Mouse (Mus musculus): ENCODE measurements around the gene Cnn2.

The Cnn2 gene

GRCm38 (mm10) chr10:79969124-79969568 lies 19.2 kb upstream of the Cnn2 start:
- DNase-seq (ENCODE audit: inconsistent ontology term), result peak; percentile 59

GRCm38 (mm10) chr10:79970415-79971182 lies 17.8 kb upstream of the Cnn2 start, which contains the start of gene Grin3b:
Grin3b (plus strand) TSS chr10:79970715.
- DNase-seq (ENCODE audit: inconsistent ontology term), result no peak

- DNase-seq (ENCODE audit: inconsistent ontology term), result no peak
Measured at GRCm38 (mm10) chr10:79971183-79971497, 17.2 kb upstream of the Cnn2 start.

GRCm38 (mm10) chr10:79972831-79973230 lies 15.6 kb upstream of the Cnn2 start:
- DNase-seq (ENCODE audit: inconsistent ontology term), result no peak

GRCm38 (mm10) chr10:79974087-79974486 lies 14.3 kb upstream of the Cnn2 start:
- DNase-seq (ENCODE audit: inconsistent ontology term), result no peak

- DNase-seq (ENCODE audit: inconsistent ontology term), result no peak
Measured at GRCm38 (mm10) chr10:79974668-79975067, 13.7 kb upstream of the Cnn2 start.

- DNase-seq (ENCODE audit: inconsistent ontology term), result no peak
Measured at GRCm38 (mm10) chr10:79976071-79976721, 12.2 kb upstream of the Cnn2 start.

GRCm38 (mm10) chr10:79976722-79977107 lies 11.7 kb upstream of the Cnn2 start:
- no peak for DNase-seq (ENCODE audit: inconsistent ontology term)

GRCm38 (mm10) chr10:79977324-79977723 lies 11.1 kb upstream of the Cnn2 start:
- DNase-seq (ENCODE audit: inconsistent ontology term), result no peak

GRCm38 (mm10) chr10:79978061-79978460 lies 10.3 kb upstream of the Cnn2 start:
- no peak for DNase-seq (ENCODE audit: inconsistent ontology term)

GRCm38 (mm10) chr10:79979401-79980155 lies 8.8 kb upstream of the Cnn2 start:
- no peak for DNase-seq (ENCODE audit: inconsistent ontology term)

GRCm38 (mm10) chr10:79983205-79983604 lies 5.2 kb upstream of the Cnn2 start:
- no peak for DNase-seq (ENCODE audit: inconsistent ontology term)

- DNase-seq (ENCODE audit: inconsistent ontology term), result peak; percentile 46
Measured at GRCm38 (mm10) chr10:79983670-79984069, 4.7 kb upstream of the Cnn2 start.

GRCm38 (mm10) chr10:79984195-79984816 lies 4.1 kb upstream of the Cnn2 start, which contains the start of gene Tmem259:
Tmem259 (minus strand) TSS chr10:79984330.
- peak; percentile 88 for DNase-seq (ENCODE audit: inconsistent ontology term)

GRCm38 (mm10) chr10:79984871-79985270 lies 3.5 kb upstream of the Cnn2 start:
- peak; percentile 99 for DNase-seq (ENCODE audit: inconsistent ontology term)

- DNase-seq (ENCODE audit: inconsistent ontology term), result peak; percentile 70
Measured at GRCm38 (mm10) chr10:79985334-79986231, 2.8 kb upstream of the Cnn2 start.

- peak; percentile 86 for DNase-seq (ENCODE audit: inconsistent ontology term)
Measured at GRCm38 (mm10) chr10:79986232-79986878, 2.0 kb upstream of the Cnn2 start.

GRCm38 (mm10) chr10:79986963-79987362 lies 1.4 kb upstream of the Cnn2 start:
- DNase-seq (ENCODE audit: inconsistent ontology term), result peak; percentile 88

- DNase-seq (ENCODE audit: inconsistent ontology term), result no peak
Measured at GRCm38 (mm10) chr10:79987771-79988505, 446 bp upstream of the Cnn2 start.

All from Muller cell, postnatal 12 days (primary cell).